Mouse (Mus musculus) ES-Bruce4 (cell line): ENCODE measurements around the gene Ifne.

Source experiments
- CTCF ChIP-seq: IDR thresholded peaks from one replicate; pipeline ENCODE4 v1.8.1; 2011; ENCODE audit warnings: low read depth, low read length
- POLR2A ChIP-seq: IDR thresholded peaks from one replicate; pipeline ENCODE4 v1.8.1; 2011; ENCODE audit warnings: low read length; ENCODE audit not compliant: insufficient read depth

DNA sequence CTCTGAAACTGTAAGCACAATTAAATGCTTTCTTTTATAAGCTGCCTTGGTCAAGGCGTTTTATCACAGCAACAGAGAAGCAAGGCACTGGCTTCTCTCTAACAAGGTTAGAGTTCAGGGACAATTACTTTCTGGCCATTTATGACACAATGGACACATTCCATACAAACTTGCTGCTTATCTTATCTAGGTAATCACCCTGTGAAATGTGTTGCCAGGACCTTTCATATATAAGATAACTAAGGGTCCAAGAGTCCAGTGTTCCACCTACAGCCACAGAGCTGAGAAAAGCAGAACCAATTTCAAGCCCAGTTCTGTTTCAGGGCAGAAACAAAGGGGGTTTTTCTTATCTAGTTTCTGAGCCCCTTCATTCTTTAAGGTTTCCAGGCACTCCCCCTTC lies 46.1 kb upstream of the Ifne start:
- TF ChIP-seq POLR2A: no peak
- TF ChIP-seq CTCF: no peak
